Mouse (Mus musculus) embryonic facial prominence, embryonic 13.5 days (tissue): ENCODE data around the gene Samd10. TPM values are rescaled to one million over a fixed set of nuclear protein-coding genes. Genes with fewer than 3 reads are reported as not detected.

ENCODE experiments used
- microRNA-seq: library from miRNA; unstranded; fragments of <30 nt; microRNA quantifications from one replicate; pipeline ENCODE4, GENCODE M21; 2016
- polyA plus RNA-seq: library from polyadenylated mRNA; unstranded; fragments of >200 nt; fragmentation: Nextera tagmentation; extraction: Ambion mirVana; gene quantifications from 2 replicates; pipeline ENCODE4 v1.2.1, GENCODE M21; 2015

Samd10 gene
- polyA plus RNA-seq, 1 experiment from 2014 or later: 10.4 TPM

Small RNA genes within 50 kb of the gene (microRNA-seq; reads per million reads assigned to microRNA genes)
- not detected for gene Mir7006

Other genes with a start within 250 kb of the Samd10 start
- gene Zgpat, start 234.3 kb downstream of the Samd10 start, polyA plus RNA-seq: 48.4 and 50.7 TPM in 2 replicates
- 75.2 and 76.1 TPM in 2 replicates for gene Arfrp1, start 233.8 kb downstream of the Samd10 start, polyA plus RNA-seq
- gene Lime1, start 219.1 kb downstream of the Samd10 start, polyA plus RNA-seq: 29.6 and 31.7 TPM in 2 replicates
- 3.6 and 3.8 TPM in 2 replicates for gene Zbtb46, start 139.8 kb downstream of the Samd10 start, polyA plus RNA-seq
- gene Abhd16b, start 106.0 kb downstream of the Samd10 start, polyA plus RNA-seq: 0.11 and 0.14 TPM in 2 replicates
- 156 and 168 TPM in 2 replicates for gene Tpd52l2, start 102.1 kb downstream of the Samd10 start, polyA plus RNA-seq
- 97.2 and 101 TPM in 2 replicates for gene Dnajc5, start 78.7 kb downstream of the Samd10 start, polyA plus RNA-seq
- gene Uckl1, start 14.3 kb downstream of the Samd10 start, polyA plus RNA-seq: 41.1 and 57.1 TPM in 2 replicates
- 64.0 and 68.9 TPM in 2 replicates for gene Prpf6, start 7.3 kb downstream of the Samd10 start, polyA plus RNA-seq
- gene Zfp512b, start 6.4 kb downstream of the Samd10 start, polyA plus RNA-seq: 70.9 and 81.1 TPM in 2 replicates
- not detected in 2 replicates for gene Gm29797, start 57.8 kb upstream of the Samd10 start, polyA plus RNA-seq
- gene Sox18, start 72.4 kb upstream of the Samd10 start, polyA plus RNA-seq: 88.3 and 92.4 TPM in 2 replicates
- gene Tcea2, start 81.1 kb upstream of the Samd10 start, polyA plus RNA-seq: 30.4 and 33.0 TPM in 2 replicates
- gene Rgs19, start 94.8 kb upstream of the Samd10 start, polyA plus RNA-seq: 83.5 and 86.1 TPM in 2 replicates
- gene Lkaaear1, start 99.2 kb upstream of the Samd10 start, polyA plus RNA-seq: not detected in 2 replicates
- gene Oprl1, start 115.8 kb upstream of the Samd10 start, polyA plus RNA-seq: 2.0 and 2.1 TPM in 2 replicates
- 0.77 and 0.79 TPM in 2 replicates for gene Myt1, start 164.1 kb upstream of the Samd10 start, polyA plus RNA-seq
- gene Pcmtd2, start 238.6 kb upstream of the Samd10 start, polyA plus RNA-seq: 38.6 and 43.7 TPM in 2 replicates